Mouse (Mus musculus): ENCODE results near the gene Pla2g4f.
A peak's percentile ranks its signal among the peaks of the same experiment; 100 is the strongest.

Gene Pla2g4f

GRCm38 (mm10) chr2:120313976-120314375 is at the start of gene Pla2g4f:
Gene Pla2g4f (minus strand): TSS chr2:120314165.
- DNase-seq (ENCODE audit: extremely low read depth, low read depth), result no peak

DNA sequence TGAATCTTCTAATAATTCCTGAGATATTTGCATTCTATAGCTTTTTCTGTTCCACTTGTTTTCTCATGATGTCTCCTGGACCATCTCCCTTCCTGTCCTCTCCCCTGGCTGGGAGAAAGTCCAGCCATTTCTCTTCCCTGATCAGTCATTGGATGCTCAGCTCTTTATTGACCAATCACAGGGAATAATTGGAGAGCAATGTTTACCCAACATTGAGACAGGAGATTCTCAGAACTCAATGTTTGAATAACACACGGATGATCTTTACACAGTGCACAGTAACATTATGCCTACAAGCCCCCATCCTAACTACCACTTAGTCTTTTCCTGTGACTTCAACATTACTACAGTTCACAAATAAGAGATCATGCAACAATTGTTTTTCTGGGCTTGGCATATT is 46.5 kb upstream of the Pla2g4f start:
- DNase-seq (ENCODE audit: extremely low read depth, low read depth), result no peak

DNA sequence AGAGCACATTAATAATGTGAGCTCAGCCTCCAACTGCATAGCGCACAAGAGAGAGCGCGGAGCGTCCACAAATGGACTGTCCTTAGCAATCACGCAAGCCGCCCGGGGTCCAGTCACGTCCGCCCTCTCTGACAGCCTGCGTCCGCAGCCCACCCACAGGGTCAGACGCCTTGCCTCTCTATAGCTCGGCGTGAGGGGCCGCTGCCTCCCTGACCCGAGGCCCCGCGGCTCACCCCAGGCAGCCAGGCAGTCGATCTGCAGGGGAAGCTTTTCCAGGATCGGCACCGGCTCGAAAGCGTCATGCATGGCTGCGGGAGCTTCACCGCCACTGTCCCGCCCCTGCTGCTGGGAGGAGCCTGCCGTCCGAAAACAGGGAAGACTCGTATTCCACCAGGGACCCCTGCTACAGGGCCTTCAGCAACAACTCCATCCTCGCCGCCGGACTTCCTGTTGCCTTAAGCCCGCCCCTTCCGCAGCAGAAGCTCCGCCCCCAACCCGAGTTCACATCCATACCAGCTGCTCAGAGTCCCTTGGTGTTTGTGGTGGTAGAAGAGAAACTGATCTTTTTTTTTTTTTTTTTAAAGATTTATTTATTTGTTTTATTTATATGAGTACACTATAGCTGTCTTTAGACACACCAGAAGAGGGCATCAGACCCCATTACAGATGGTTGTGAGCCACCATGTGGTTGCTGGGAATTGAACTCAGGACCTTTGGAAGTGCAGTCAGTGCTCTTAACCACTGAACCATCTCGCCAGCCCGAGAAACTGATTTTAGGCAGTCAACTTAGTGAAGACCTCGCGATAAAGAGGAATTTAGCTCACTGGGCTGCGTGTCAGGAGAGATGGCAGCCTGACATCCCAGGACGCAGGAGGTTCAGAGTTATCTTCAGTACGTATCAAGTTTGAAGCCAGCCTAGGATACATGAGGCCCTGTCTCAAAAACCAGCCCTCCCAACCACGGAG is 39.0 kb upstream of the Pla2g4f start, which contains the start of gene Vps39:
TSS of gene Vps39 (minus strand) at position 456 of the 965 bp plus-strand sequence.
- DNase-seq (ENCODE audit: extremely low read depth, low read depth), result peak; percentile 69

DNA sequence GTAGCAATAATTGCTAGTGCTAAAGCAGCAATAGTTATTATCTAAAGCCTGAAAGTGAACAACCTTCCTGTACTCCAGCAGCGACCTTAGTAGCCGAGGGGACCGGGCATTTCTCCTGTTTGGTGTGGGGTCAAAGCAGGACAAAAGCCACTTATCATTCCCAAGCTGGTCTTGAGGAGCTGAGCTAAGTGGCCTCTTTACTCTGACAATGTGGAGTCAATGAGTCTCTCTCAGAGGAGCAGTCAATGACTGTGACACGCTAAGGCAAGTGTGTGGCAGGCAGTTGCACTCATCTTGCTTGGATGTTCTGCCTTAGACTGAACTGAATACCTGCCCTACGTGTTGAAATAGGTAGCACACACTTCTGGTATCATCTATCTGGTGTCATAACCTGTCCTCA is 37.4 kb upstream of the Pla2g4f start:
- no peak for DNase-seq (ENCODE audit: extremely low read depth, low read depth)

DNA sequence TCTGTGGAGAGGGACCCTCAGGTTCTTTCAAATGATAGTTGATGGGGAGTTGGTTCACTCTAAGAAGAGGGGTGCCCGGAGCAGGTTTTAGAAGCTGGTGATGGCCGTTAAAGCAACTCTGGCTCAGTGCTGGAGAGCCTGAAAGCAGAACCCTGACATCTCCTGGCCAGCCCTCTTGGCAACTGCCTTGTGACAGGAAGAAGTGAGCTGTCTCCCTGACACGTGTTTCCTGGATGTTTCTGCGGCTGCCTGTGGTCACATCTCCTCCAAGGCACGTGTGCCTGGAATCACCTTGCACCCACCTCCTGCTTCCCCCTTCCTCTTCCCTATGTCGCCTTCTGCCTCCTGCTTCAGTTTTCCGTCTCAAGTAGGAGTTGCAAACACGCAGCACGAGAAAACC is 34.2 kb upstream of the Pla2g4f start:
- DNase-seq (ENCODE audit: extremely low read depth, low read depth), result no peak

GRCm38 (mm10) chr2:120341741-120342140 is 27.8 kb upstream of the Pla2g4f start:
- no peak for DNase-seq (ENCODE audit: extremely low read depth, low read depth)

GRCm38 (mm10) chr2:120337886-120338285 is 23.9 kb upstream of the Pla2g4f start:
- no peak for DNase-seq (ENCODE audit: extremely low read depth, low read depth)

DNA sequence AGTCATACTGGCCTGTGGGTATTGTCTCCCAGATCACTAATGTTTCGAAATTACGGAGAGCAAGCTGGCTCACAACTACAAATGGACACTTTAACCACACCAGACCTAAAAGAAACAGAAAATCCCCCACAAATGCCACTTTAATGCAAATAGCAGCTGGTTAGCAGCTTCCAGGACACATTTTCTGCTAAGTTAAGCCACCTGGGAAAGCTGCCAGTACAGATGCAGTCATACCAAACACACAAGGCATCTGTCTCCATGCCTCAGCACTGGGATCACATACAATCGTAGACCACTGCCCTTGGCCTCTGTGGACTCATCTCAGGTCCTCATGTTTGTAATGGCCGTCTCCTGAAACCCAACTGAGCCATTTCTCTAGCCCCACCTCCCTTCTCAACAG is 17.6 kb upstream of the Pla2g4f start:
- DNase-seq (ENCODE audit: extremely low read depth, low read depth), result no peak

DNA sequence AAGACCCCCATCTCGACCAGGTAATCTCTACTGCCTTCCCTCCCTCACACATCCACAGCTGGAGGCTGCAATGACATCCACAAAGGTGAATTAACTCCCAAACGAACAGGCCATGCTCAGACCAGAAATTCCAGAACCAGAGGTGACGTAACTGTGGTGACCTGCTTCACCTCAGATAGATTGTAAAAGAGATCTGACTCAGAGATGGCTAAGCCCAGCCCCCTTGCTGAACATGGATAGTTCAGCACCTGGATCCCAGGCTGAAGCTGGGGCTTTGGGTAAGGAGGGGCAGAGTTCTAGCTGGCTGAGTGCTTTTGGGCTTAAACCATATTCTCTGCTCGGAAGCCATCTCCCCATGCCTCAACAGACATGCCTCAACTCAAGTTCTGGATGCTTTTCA is 1.1 kb upstream of the Pla2g4f start:
- no peak for DNase-seq (ENCODE audit: extremely low read depth, low read depth)

DNA sequence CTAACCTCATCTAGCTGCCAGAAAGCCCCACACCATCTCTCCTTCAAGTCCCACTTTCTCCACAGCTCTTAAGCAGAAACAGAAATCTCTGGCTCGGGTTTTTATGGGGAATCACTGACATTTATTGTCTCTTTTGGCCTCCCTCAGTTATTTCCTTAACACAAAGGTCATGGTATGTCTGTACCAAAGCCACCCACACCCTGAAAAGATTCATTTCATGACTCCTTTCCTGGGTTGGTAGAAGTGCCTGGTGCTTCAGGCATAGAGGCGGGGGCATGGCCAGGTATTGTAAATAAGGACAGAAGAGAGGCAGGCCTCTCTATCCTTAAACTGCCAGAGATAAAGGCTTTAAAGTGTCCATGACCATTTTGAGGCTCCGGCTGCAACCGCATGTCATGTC is 522 bp upstream of the Pla2g4f start:
- no peak for DNase-seq (ENCODE audit: extremely low read depth, low read depth)

DNA sequence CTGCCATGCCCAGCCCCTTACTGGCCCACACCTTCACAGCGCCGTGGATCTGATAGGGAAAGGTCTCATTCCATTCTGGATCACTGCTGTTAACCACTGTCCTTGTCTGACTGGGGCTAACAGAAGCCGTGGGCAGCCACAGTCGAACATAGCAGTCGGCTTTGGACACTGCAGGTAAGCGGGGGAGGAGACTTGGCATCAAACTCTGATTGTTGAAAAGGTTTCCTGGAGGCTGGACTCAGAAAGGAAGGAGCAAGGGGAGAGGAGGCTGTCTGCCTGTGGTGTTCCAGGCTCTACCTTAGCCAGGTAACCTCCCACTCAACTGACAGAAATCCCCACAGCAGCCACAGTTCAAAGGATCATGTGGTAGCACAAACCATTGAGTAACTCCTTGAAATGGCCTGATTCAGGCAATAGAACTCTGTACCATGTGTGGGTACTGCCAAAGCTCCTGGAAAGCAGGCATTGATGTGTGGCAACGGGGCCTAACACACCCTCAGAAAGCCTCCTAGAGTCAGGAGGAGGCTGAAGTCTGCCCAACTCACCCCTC is 1.6 kb downstream of the Pla2g4f start:
- DNase-seq (ENCODE audit: extremely low read depth, low read depth), result no peak

DNA sequence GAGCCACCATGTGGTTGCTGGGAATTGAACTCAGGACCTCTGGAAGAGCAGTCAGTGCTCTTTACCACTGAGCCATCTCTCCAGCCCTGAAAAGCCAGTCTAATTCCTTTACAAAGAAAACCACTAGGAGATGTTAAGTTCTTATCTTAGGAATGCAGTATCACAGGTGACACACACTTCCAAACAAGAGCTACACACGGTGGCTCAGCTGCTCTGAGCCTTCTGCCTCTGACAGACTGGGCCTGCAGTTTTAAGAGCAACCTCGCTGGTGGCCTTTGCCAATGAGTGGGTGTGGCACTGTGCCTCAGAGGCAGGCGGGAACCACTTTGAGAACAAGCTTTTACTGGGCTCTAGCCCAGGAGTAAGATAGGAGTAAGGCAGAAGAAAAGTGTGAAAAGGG is 9.9 kb downstream of the Pla2g4f start:
- DNase-seq (ENCODE audit: extremely low read depth, low read depth), result no peak

GRCm38 (mm10) chr2:120301076-120301475 is 12.9 kb downstream of the Pla2g4f start:
- DNase-seq (ENCODE audit: extremely low read depth, low read depth), result no peak

GRCm38 (mm10) chr2:120299866-120300265 is 14.1 kb downstream of the Pla2g4f start:
- DNase-seq (ENCODE audit: extremely low read depth, low read depth), result no peak

DNA sequence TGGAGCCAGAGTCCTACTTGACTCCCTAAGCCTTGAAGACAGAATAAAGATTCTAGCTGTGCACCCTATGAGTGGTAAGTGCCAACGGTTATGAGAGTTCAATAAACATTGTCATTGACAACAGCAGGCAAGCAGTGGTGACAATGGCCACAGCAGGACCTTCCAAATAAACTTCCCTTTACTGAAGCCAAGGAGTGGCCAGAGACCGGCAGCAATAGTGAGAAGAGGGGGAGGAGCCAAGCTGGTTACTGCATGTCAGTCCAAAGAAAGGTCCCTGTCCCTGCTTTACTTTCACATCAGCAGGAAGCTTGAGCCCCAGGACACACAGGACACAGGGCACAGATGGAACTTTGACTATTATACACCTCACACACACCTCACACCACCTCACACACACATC is 17.8 kb downstream of the Pla2g4f start:
- no peak for DNase-seq (ENCODE audit: extremely low read depth, low read depth)

- no peak for DNase-seq (ENCODE audit: extremely low read depth, low read depth)
Observed at GRCm38 (mm10) chr2:120291471-120292078, 22.4 kb downstream of the Pla2g4f start.

- no peak for DNase-seq (ENCODE audit: extremely low read depth, low read depth)
Observed at GRCm38 (mm10) chr2:120288995-120289394, 25.0 kb downstream of the Pla2g4f start, which contains the start of gene Pla2g4d. Gene Pla2g4d (minus strand): TSS chr2:120289197.

DNA sequence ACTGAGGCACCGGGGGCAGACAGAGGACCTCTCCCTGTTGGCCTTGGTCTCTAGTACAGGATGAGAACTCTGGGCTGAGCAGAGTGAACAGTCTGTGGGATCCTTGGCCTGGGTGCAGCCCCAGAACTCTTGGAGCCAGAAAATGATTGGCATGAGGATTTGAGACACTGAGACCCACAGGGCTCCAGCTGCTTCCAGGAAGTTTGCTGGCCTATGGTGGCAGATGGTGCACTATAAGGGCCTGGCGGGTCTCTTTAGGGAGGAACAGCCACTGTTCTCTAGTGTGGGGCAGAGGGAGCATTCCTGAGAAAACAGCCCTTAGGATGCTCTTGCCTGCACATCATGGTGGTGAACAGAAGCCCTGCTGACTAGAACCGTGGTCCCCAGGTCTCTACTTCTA is 25.6 kb downstream of the Pla2g4f start:
- DNase-seq (ENCODE audit: extremely low read depth, low read depth), result no peak

- no peak for DNase-seq (ENCODE audit: extremely low read depth, low read depth)
Observed at GRCm38 (mm10) chr2:120285639-120286038, 28.3 kb downstream of the Pla2g4f start.

DNA sequence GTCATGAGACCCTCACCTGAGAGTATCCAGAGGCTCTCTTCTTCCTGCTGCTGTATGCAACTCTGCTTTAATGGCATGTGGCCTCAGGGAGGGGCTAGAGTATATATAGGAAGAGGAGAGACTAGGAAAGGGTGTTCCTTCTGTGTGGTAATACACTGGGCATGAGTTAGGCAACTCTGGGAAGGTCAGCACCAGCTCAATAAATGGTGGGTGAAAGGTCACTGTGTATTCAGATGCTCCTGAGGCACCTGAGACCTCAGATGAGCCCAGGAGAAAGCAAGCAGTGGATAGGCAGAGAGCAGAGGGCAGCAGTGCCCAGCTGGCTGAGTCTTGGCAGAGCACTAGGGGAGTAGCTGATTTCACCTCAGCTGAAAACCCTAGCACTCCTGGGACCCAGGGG is 29.3 kb downstream of the Pla2g4f start:
- DNase-seq (ENCODE audit: extremely low read depth, low read depth), result no peak

- no peak for DNase-seq (ENCODE audit: extremely low read depth, low read depth)
Observed at GRCm38 (mm10) chr2:120284094-120284493, 29.9 kb downstream of the Pla2g4f start.

- DNase-seq (ENCODE audit: extremely low read depth, low read depth), result no peak
Observed at GRCm38 (mm10) chr2:120283550-120283949, 30.4 kb downstream of the Pla2g4f start.

Measured in MEL-GATA-1-ER (cell line).